Mouse (Mus musculus) C2C12 (cell line): ENCODE results near the gene Gm20388.

Experiments used
- CTCF ChIP-seq: IDR thresholded peaks from one replicate; pipeline ENCODE4 v1.5.1; 2011; ENCODE audit not compliant: control insufficient read depth, insufficient read depth, insufficient read length
- MAX ChIP-seq: IDR thresholded peaks from one replicate; pipeline ENCODE4 v1.6.1; 2011; ENCODE audit warnings: mild to moderate bottlenecking, control low read depth
- MYOD1 ChIP-seq: IDR thresholded peaks from one replicate; pipeline ENCODE4 v1.6.1; 2011; ENCODE audit warnings: low read depth; ENCODE audit not compliant: control insufficient read depth, insufficient read length
- MYOG ChIP-seq: IDR thresholded peaks from one replicate; pipeline ENCODE4 v1.6.1; 2011; ENCODE audit not compliant: control insufficient read depth, insufficient read length; ENCODE audit errors: extremely low read depth
- USF1 ChIP-seq: IDR thresholded peaks from one replicate; pipeline ENCODE4 v1.6.1; 2011; ENCODE audit warnings: low read depth, mild to moderate bottlenecking, control low read depth, moderate library complexity

- TF ChIP-seq CTCF, result no peak
- no peak for TF ChIP-seq MYOG
- no peak for TF ChIP-seq MAX
- TF ChIP-seq MYOD1, result no peak
- no peak for TF ChIP-seq USF1
These were observed 2057.3 kb downstream of the Gm20388 start for GRCm38 (mm10) chr8:121967977-121968376.
